Mouse (Mus musculus) CH12F3 (cell line): ENCODE measurements around the gene Aadacl2.

Source experiments
- in situ Hi-C: fragments of 300-500 bp; cut with MboI; formaldehyde crosslinking; loops from 2 replicates; pipeline ENCODE4 v1.14.3; 2020; ENCODE audit warnings: low sequenced_read_pairs

Aadacl2 gene

GRCm38 (mm10) chr3:60006443-60006842 lies at the start of gene Aadacl2:
Gene Aadacl2, plus strand, starts transcription at chr3:60006743.
- in situ Hi-C loops, result no loop called here

GRCm38 (mm10) chr3:59970891-59971290 lies 35.7 kb upstream of the Aadacl2 start:
- in situ Hi-C loops, result no loop called here

- in situ Hi-C loops, result no loop called here
Measured at GRCm38 (mm10) chr3:59974591-59974990, 32.0 kb upstream of the Aadacl2 start.

- in situ Hi-C loops, result no loop called here
Measured at GRCm38 (mm10) chr3:60003622-60004021, 2.9 kb upstream of the Aadacl2 start.

GRCm38 (mm10) chr3:60025417-60025816 lies 18.9 kb downstream of the Aadacl2 start, which contains the start of gene Aadac:
Gene Aadac, plus strand, starts transcription at chr3:60025717.
- in situ Hi-C loops, result no loop called here

DNA sequence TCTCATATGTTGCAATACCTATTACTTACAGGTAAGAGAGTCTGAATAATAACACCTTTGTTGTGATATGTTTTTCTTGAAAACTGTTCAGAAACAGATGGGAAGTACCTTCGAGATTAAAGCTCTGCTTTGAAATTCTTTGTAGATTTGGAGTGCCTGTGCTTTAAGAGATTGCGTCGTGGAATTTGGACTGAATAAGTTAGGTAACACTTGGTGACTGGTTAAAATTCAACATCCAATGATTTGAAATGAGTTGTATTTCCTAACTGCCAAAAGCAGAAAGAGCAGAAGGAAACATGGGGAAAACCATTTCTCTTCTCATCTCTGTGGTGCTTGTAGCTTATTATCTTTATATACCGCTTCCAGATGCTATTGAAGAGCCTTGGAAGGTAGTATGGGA lies 25.0 kb downstream of the Aadacl2 start:
- in situ Hi-C loops, result no loop called here

DNA sequence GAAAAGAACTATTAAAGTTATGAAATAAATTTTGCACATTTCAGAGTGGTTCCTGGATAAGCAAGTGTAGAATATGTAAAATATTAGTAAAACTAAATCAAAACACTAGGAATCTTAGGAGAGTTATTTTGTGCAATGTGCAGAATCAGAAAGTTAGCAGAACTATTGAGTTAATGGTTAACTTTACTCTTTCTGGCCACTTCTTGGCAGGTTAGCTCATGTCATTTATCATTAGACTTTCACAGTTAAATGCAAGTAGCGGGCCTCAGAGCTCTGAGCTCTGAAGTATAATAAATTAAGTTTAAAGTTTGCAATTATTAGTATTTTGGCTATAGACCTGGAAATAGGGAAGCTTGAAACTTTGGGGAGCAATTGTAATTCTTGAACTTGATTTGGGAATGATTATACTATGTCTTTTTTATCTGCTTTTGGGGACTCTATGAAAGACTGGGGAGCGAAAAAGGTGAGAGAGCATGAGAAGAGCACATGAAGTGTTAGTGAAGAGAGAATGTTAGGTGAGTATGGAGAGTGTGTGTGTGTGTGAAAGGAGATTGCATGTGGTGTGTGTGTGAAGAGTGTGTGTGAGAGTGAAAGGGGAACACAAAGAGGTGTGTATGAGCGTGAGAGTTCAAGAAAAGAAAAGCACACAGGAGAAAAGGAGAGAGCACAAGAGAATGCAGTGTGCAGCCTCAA lies 39.8 kb downstream of the Aadacl2 start:
- in situ Hi-C loops, result no loop called here

DNA sequence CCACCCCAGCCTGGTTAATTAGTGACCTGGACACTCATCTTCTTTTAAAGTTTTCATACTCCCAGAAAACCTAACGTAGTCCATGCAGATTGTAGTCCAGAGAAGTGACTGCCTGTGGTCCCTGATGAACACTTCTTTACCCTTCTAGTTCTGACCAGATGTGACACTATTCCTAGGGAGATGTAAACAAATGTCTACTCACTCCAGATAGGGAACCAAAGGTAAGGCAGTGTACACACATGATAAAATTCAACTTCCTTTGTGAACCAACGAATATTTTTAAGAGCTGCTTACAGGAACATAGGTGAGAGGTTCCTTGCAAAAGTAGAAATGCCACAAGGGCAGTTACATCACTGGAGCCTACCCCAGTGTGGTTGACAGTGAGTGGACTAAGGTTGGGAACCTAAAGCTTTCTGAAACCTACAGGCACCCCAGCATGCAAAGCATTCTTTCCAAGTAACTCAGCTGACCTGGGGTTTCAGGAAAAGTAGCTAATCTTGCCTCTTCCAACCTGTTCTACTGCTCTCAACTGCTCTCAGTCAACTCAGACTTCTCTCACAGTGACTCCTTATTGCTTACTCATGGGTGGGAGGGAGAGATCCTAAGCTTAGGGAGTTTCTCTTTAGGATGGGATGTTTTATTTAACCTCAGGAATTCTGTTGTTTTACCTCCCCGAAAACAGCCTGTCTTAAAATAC lies 46.8 kb downstream of the Aadacl2 start:
- in situ Hi-C loops, result no loop called here

GRCm38 (mm10) chr3:60053931-60054330 lies 47.4 kb downstream of the Aadacl2 start:
- in situ Hi-C loops, result no loop called here

DNA sequence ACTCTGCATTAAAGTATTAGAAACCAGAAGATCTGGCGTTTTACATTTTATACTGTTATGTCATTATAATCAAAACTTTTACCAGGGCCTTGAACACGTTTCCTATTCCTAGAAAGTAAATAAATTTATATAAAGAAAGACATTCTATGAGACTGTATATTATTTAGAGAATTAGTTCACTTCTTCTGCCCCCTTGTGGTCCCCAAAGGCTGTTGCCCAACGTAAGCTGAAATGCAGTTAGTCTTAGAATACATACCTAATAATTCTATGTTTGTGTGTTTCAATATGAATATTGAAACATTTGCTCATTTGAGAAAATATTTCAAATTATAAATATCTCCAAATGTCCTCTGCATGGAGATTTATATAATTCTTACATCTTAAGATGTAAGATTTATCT lies 49.9 kb downstream of the Aadacl2 start:
- in situ Hi-C loops, result no loop called here

- in situ Hi-C loops, result no loop called here
Measured at GRCm38 (mm10) chr3:60057070-60057808, 50.7 kb downstream of the Aadacl2 start.

GRCm38 (mm10) chr3:60057809-60058082 lies 51.2 kb downstream of the Aadacl2 start:
- in situ Hi-C loops, result no loop called here
